Mouse (Mus musculus) brain, embryonic 14.5 days (tissue): Measurements from ENCODE around the gene Exog.

Experiments
- CTCF ChIP-seq: fragments of 200-500 bp; IDR thresholded peaks from 2 replicates; pipeline ENCODE4 v1.5.1; 2012; ENCODE audit warnings: inconsistent platforms, mild to moderate bottlenecking, moderate library complexity, borderline replicate concordance; ENCODE audit not compliant: insufficient read depth, insufficient read length; ENCODE audit errors: extremely low read depth
- POLR2A ChIP-seq: fragments of 200-500 bp; IDR thresholded peaks from 2 replicates; pipeline ENCODE4 v1.6.1; 2012; ENCODE audit warnings: mild to moderate bottlenecking, inconsistent platforms, borderline replicate concordance; ENCODE audit not compliant: poor library complexity, insufficient read depth, insufficient read length, severe bottlenecking; ENCODE audit errors: extremely low read depth

DNA sequence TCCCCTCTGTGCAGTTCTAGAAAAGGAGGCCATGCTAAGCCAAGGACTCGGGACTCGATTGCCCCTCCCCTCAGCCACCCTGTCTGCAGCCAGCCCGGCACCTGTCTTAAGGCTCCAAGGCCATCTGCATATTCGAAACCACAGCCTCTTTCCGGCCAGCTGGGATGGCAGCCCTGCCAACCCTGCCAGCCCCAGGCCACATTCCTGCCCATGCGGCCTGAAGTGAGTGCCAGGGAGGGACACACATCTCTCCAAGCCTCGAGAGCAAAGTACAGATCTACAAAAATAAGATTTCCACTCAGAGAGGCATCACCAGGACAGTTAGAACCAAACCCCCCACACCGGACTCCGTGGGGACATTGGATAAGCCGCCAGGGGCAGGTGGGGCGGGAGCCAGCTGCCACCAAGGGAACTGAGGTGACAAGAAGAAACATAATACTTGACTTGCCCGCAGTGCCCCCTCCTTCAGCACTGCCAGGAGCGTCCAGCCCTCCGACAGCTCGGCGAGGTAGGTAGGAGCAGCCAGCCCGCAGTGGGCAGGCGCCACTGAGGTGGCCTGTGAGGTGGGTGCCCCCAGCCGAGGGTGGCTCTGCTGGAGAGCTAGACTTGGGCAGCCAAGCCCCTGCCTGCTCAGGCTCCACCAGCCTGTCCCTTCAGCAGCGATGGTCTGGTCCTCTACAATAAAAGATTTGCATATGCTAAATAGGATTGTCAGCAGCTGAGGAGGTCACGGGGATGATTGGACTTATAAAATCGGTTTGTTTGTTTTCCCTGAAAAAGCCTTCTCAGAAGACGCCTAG lies 39.0 kb downstream of the Exog start:
- TF ChIP-seq CTCF (no peak), POLR2A (no peak)
